Mouse (Mus musculus) kidney, postnatal 0 days (tissue): ENCODE data around the gene Snai1. TPM values are rescaled to one million over a fixed set of nuclear protein-coding genes. Genes with fewer than 3 reads are reported as not detected.

Experiments
- ATAC-seq: fragments of 200-750 bp; cut with Nextera tagmentation; replicated peaks from 2 replicates; pipeline ENCODE4 v1.8.0; 2017; ENCODE audit warnings: low read depth, moderate number of reproducible peaks, moderate TSS enrichment, moderate library complexity; ENCODE audit not compliant: low FRiP score
- DNase-seq: peaks from one replicate; pipeline ENCODE4 v3.0.0-alpha.2; 2016; ENCODE audit warnings: low spot score
- H3K27ac ChIP-seq: fragments of 300-500 bp; sonication (generic); 2 replicates; pipeline ENCODE4 v1.5.1; 2014; ENCODE audit warnings: mild to moderate bottlenecking
- H3K27me3 ChIP-seq: fragments of 300-500 bp; sonication (generic); 2 replicates; pipeline ENCODE4 v1.6.1; 2014; ENCODE audit warnings: low read length, mixed read lengths; ENCODE audit not compliant: insufficient read depth
- H3K36me3 ChIP-seq: fragments of 300-500 bp; sonication (generic); 2 replicates; pipeline ENCODE4 v1.6.1; 2014; ENCODE audit warnings: low read length, mixed read lengths; ENCODE audit not compliant: insufficient read depth
- H3K4me1 ChIP-seq: fragments of 300-500 bp; sonication (generic); replicated peaks from 2 replicates; pipeline ENCODE4 v1.6.1; 2014; ENCODE audit warnings: antibody characterized with exemption, low read length, mixed read lengths; ENCODE audit not compliant: insufficient read depth
- H3K4me2 ChIP-seq: fragments of 300-500 bp; sonication (generic); 2 replicates; pipeline ENCODE4 v1.6.1; 2014; ENCODE audit warnings: mild to moderate bottlenecking, low read length, moderate library complexity, mixed read lengths
- H3K4me3 ChIP-seq: fragments of 300-500 bp; sonication (generic); replicated peaks from 2 replicates; pipeline ENCODE4 v1.5.1; 2014; ENCODE audit warnings: low read depth, low read length
- H3K9ac ChIP-seq: fragments of 300-500 bp; sonication (generic); 2 replicates; pipeline ENCODE4 v1.6.1; 2014; ENCODE audit warnings: low read depth, low read length
- H3K9me3 ChIP-seq: fragments of 300-500 bp; sonication (generic); replicated peaks from 2 replicates; pipeline ENCODE4 v1.6.1; 2016; ENCODE audit warnings: low read length, inconsistent platforms, mixed read lengths
- CTCF ChIP-seq: IDR thresholded peaks from 2 replicates; pipeline ENCODE4 v1.5.1; 2016; ENCODE audit warnings: antibody characterized with exemption, low read depth, mild to moderate bottlenecking, moderate library complexity
- WGBS: fragments of 180-500 bp; shearing (Covaris S2); extraction: QIAGEN DNeasy Blood & Tissue Kit; methylation state at CpG from one replicate; pipeline ENCODE4 v1.1.7; 2014; 5-methylcytosine and 5-hydroxymethylcytosine counted together
- polyA plus RNA-seq: library from polyadenylated mRNA; unstranded; fragments of >200 nt; fragmentation: Nextera tagmentation; extraction: Ambion mirVana; gene quantifications from 2 replicates; pipeline ENCODE4 v1.2.1, GENCODE M21; 2015

Gene Snai1
- polyA plus RNA-seq, 1 experiment from 2014 or later, result 36.1 TPM

DNA sequence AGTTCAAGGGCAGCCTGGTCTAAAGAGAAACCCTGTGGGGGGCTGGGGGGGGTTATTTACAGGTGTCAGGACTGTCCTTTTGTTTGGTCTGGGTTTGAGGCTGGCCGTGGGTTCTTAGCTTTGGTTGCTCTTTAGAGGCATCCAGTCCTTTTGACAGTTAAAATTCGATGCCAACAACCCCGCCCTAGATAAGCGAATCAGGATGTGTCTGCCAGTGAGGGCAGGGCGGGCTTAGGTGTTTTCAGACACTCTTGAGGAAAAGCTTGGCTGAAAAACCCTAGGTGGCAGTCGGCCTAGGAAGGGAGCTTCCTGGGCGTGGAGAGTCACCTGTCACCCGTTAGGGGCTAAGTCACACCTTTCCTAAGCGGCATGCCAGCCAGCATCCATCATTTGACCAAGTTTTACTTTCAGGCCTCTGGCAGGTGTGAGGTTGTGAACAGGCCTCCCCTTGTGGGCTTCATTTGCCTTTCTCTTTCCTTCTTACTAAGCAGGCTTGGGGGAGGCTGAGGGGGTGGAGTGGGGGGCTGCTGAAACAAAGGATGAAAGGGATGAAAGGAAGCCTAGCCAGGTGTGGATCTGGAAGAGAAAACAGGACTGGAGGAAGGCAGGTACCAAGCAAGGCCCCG lies 1.6 kb upstream of the Snai1 start:
- Histone ChIP-seq H3K4me3 (no peak overlapping the region), H3K27me3 (no peaks in the 10 kb centered on the region), H3K9me3 (no peaks in the 10 kb centered on the region), H3K4me1 (peaks cover 4% of the 10 kb centered on the region; the same call in 1 of the 2 replicates), H3K4me2 (no peak overlapping the region), H3K36me3 (no peaks in the 10 kb centered on the region), H3K9ac (no peak overlapping the region), H3K27ac (no peak overlapping the region)
- WGBS, result 52% methylated on average over 10 of the region's 10 CpGs
- ATAC-seq, result no peak
- DNase-seq, result no peak
- no peak for TF ChIP-seq CTCF

DNA sequence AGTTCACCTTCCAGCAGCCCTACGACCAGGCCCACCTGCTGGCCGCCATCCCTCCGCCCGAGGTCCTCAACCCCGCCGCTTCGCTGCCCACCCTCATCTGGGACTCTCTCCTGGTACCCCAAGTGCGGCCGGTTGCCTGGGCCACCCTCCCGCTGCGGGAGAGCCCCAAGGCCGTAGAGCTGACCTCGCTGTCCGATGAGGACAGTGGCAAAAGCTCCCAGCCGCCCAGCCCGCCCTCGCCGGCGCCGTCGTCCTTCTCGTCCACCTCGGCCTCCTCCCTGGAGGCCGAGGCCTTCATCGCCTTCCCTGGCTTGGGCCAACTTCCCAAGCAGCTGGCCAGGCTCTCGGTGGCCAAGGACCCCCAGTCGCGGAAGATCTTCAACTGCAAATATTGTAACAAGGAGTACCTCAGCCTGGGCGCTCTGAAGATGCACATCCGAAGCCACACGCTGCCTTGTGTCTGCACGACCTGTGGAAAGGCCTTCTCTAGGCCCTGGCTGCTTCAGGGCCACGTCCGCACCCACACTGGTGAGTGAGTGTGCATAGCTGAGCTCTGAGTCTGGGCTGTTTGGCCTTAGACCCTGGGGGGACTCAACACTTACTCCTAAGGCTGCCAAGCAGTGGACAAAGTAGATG lies 794 bp downstream of the Snai1 start:
- peak overlapping the region; percentile 47 for H3K27ac ChIP-seq
- peak overlapping the region; percentile 44 for H3K4me3 ChIP-seq
- H3K36me3 ChIP-seq, result no peaks in the 10 kb centered on the region
- TF ChIP-seq CTCF, result no peak
- peak overlapping the region; percentile 60 for H3K4me2 ChIP-seq
- no peaks in the 10 kb centered on the region for H3K9me3 ChIP-seq
- DNase-seq (peak; percentile 15), ATAC-seq (no peak)
- 29% methylated on average over 33 of the region's 34 CpGs for WGBS
- H3K4me1 ChIP-seq, result peaks cover 20% of the 10 kb centered on the region
- H3K9ac ChIP-seq, result peak overlapping the region; percentile 59
- H3K27me3 ChIP-seq, result no peaks in the 10 kb centered on the region

DNA sequence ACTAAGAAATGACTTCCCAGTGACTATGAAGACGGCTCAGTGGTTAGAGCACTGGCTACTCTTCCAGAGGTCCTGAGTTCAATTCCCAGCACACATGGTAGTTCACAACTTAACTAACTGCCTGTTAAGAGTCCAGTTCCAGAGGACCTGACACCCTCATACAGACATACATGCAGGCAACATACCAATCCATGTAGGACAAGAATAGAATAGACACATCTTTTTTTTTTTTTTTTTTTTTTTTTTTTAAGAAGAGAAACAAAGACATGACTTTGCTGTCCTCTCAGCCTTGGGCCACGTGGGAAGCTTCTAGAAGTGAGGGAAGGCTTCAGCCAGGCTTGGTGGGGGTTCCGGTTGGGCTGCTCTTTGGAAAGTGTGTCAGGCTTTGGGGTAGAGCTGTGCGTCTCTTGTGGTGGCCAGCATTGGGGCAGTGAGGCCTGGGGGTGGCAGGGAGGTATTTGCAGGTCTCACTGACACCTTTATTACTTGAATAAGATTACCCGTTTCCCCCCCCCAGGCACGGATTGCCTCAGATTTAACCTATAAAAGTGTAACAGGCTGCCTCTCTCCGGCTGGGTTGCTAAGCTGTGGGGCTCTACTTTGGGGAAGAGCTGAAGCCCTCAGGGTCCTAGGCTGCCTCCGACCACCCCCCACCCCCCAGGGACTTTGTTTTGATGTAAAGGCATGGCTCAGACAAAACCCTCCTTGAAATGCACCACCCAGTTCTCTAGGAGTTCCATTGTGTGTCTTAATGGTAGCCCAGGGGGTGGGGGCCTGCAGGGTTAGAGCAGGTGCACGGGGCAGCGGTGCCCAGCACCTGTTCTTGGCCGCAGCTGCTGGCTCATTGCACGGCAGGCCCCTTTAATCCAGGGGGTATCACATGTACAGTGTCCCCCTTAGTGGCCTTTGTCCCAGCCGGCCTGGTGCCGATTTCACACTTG lies 1.8 kb downstream of the Snai1 start:
- H3K4me3 ChIP-seq, result peak overlapping the region; percentile 44
- no peaks in the 10 kb centered on the region for H3K9me3 ChIP-seq
- ATAC-seq (no peak), DNase-seq (peak; percentile 34)
- 21% methylated on average over 14 of the region's 14 CpGs for WGBS
- peak overlapping the region; percentile 59 for H3K9ac ChIP-seq
- H3K27ac ChIP-seq, result peak overlapping the region; percentile 65
- no peak for TF ChIP-seq CTCF
- H3K36me3 ChIP-seq, result no peaks in the 10 kb centered on the region
- H3K27me3 ChIP-seq, result no peaks in the 10 kb centered on the region
- peak overlapping the region; percentile 60 for H3K4me2 ChIP-seq
- peaks cover 22% of the 10 kb centered on the region for H3K4me1 ChIP-seq

DNA sequence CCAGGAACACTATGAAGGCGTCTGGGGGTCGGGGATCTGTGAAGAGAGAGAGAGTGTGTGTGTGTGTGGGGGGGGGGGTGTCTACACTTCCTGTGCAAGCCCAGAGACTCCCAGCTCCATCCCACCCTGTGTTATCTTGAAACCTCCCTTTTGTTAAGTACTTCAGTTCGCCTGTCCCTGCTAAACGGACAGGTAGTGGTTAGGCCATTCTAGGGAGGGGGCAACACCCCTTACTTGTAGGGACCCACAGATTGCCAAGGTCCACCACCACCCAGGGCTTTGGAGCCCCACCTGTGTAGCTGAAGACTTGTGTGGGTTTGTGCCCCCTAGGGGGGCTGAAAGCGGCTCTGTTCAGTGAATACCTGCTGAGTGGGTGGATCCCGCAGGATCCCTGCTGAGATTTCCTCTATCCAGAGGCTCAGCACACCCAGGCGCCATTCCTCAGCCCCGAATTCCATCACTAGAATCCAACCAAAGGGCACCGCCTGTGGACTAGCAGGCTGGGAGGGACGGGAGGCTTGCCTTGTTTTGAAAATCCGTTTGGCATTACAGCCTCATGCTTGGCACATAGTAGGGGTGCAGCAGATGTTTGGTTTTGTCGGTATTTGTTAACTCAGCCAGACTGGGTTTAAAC lies 2.6 kb downstream of the Snai1 start:
- DNase-seq (peak; percentile 28), ATAC-seq (no peak)
- H3K4me1 ChIP-seq, result peaks cover 22% of the 10 kb centered on the region
- H3K4me3 ChIP-seq, result peak overlapping the region; percentile 44
- TF ChIP-seq CTCF, result no peak
- H3K36me3 ChIP-seq, result no peaks in the 10 kb centered on the region
- peak overlapping the region; percentile 59 for H3K9ac ChIP-seq
- 32% methylated on average over 12 of the region's 12 CpGs for WGBS
- H3K27ac ChIP-seq, result peak overlapping the region; percentile 65
- no peaks in the 10 kb centered on the region for H3K27me3 ChIP-seq
- H3K4me2 ChIP-seq, result peak overlapping the region; percentile 60
- H3K9me3 ChIP-seq, result no peaks in the 10 kb centered on the region

DNA sequence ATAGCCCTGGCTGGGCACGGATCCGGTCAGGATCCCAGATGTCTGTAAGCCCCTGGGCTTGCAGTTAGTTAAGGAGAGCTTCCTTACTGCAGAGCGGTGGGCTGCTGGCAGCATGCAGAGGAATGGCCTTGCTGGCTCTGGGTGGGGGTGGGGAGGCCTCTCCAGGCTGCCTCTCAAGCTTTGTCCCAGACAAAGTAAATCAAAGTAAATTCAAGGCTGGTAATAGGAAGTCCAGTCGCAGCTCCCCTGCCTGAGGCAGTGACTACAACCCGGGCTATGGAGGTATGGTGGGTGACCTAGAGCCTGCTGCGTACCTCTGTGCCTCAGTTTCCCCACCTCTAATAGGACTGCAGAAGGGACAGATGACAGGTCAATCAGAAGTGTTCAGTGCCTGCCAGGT lies 3.3 kb downstream of the Snai1 start:
- no peak for TF ChIP-seq CTCF
- peak; percentile 8 for DNase-seq
- no peaks in the 10 kb centered on the region for H3K27me3 ChIP-seq
- ATAC-seq, result no peak
- H3K4me2 ChIP-seq, result peak overlapping the region; percentile 60
- H3K9me3 ChIP-seq, result no peaks in the 10 kb centered on the region
- peak overlapping the region; percentile 59; the same call in 1 of the 2 replicates for H3K9ac ChIP-seq
- WGBS, result 22% methylated on average over 6 of the region's 6 CpGs
- no peaks in the 10 kb centered on the region for H3K36me3 ChIP-seq
- H3K4me1 ChIP-seq, result peaks cover 22% of the 10 kb centered on the region
- peak overlapping the region; percentile 44 for H3K4me3 ChIP-seq
- H3K27ac ChIP-seq, result peak overlapping the region; percentile 65

DNA sequence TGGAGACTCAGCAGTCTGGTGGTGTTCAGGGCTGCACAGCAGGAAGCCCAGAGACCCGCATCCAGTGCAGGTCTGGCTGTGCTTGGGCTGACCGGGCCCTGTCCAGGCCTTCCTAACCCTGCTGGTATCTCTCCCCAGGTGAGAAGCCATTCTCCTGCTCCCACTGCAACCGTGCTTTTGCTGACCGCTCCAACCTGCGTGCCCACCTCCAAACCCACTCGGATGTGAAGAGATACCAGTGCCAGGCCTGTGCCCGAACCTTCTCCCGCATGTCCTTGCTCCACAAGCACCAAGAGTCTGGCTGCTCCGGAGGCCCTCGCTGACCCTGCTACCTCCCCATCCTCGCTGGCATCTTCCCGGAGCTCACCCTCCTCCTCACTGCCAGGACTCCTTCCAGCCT lies 3.8 kb downstream of the Snai1 start:
- peak overlapping the region; percentile 65 for H3K27ac ChIP-seq
- peak overlapping the region; percentile 59; the same call in 1 of the 2 replicates for H3K9ac ChIP-seq
- 73% methylated on average over 12 of the region's 12 CpGs for WGBS
- H3K4me1 ChIP-seq, result peaks cover 22% of the 10 kb centered on the region
- no peak for TF ChIP-seq CTCF
- no peaks in the 10 kb centered on the region for H3K9me3 ChIP-seq
- H3K36me3 ChIP-seq, result no peaks in the 10 kb centered on the region
- H3K4me2 ChIP-seq, result peak overlapping the region; percentile 60
- DNase-seq (no peak), ATAC-seq (no peak)
- peak overlapping the region; percentile 44; the same call in 1 of the 2 replicates for H3K4me3 ChIP-seq
- H3K27me3 ChIP-seq, result no peaks in the 10 kb centered on the region
